Mouse (Mus musculus): Measurements from ENCODE around the gene Fhod1.

GRCm38 (mm10) chr8:105361751-105362702 lies 14.3 kb upstream of the Fhod1 start:
- no peak for TF ChIP-seq CTCF (IDR thresholded peaks at IDR 0.05; ENCODE audit: borderline replicate concordance, control insufficient read depth, extremely low read depth, insufficient read depth, low read length, poor library complexity)
- no peak for TF ChIP-seq POLR2A (IDR thresholded peaks at IDR 0.05; ENCODE audit: control insufficient read depth, extremely low read depth, insufficient read depth, low read length, poor library complexity)

Data from thymus, adult 2 months (tissue).